Mouse (Mus musculus) brain, embryonic 18.5 days (tissue): Measurements from ENCODE around the gene Prap1.
"Not testable (repeated sequence)": the region's sequence is repeated elsewhere in the genome, so short reads cannot be mapped to it uniquely, and the experiment has no call there.

Experiments used
- DNase-seq: peaks from one replicate; pipeline ENCODE4 v3.0.0-alpha.2; 2012; ENCODE audit warnings: low read depth, low spot score

Gene Prap1

DNA sequence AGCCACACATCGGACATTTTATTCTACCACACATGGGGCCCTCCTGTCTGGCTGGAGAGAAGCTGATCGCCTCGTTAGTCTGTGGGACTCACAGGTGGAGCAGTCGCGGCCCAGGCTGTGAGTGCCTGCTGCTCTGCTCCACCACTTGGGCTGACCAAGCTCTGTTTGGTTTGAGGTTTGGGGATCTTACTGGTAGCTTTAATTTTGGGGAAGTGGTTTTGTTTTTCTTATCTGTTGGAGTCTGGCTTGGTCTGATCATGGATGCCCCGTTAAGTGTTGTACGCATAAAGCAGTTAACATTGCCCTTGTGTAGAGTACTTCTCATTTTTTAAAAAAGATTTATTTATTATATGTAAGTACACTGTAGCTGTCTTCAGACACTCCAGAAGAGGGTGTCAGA is 40.8 kb downstream of the Prap1 start:
- not testable (repeated sequence) for DNase-seq

- DNase-seq, result no peak
Measured at GRCm38 (mm10) chr7:140135106-140135770, 42.0 kb downstream of the Prap1 start.

GRCm38 (mm10) chr7:140137135-140138020 is 44.2 kb downstream of the Prap1 start, which contains the start of gene Mtg1:
Gene Mtg1 (plus strand): TSS chr7:140137564.
- peak; percentile 83 for DNase-seq

GRCm38 (mm10) chr7:140138021-140138310 is 44.8 kb downstream of the Prap1 start:
- no peak for DNase-seq

DNA sequence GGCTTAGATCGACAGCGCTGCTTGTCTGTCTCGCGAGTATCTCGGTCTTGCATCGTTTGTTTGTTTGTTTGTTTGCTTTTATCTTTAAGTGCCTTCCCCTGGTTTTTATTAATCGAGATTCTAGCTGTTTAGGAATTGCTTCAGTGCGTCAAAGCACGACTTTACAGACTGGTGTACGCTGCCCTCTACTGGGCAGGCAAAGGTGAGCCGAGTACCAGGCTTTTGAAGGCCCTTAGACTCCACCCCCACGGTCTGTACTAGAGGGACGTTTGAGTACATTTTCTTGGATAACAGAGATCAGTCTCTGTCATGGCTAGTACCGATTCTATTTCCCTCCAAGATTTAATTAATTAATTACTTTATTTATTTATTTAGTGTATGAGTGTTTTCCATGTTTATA is 48.2 kb downstream of the Prap1 start:
- no peak for DNase-seq

DNA sequence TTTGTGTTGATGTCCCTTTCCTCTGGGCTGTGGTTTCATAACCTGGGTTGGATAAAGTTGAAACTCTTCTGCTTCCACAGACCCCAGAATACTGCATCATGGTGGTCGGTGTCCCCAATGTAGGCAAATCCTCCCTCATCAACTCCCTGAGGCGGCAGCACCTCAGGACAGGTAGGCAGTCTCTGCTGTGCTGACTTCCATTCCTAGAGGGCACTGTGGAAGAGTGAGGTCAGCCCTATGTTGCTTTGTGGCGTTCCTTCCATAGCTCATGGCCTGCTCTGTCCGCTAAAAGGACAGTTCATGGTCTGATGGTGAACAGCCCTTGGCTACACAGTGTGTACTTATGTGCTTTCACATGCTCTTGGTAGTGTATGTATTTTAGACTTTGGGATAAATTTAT is 51.4 kb downstream of the Prap1 start:
- DNase-seq, result no peak
